Mouse (Mus musculus): Measurements from ENCODE around the gene Srebf1. TPM values are rescaled to one million over a fixed set of nuclear protein-coding genes. Genes with fewer than 3 reads are reported as not detected.

Srebf1 gene
- polyA plus RNA-seq, 1 experiment: 106 TPM

DNA sequence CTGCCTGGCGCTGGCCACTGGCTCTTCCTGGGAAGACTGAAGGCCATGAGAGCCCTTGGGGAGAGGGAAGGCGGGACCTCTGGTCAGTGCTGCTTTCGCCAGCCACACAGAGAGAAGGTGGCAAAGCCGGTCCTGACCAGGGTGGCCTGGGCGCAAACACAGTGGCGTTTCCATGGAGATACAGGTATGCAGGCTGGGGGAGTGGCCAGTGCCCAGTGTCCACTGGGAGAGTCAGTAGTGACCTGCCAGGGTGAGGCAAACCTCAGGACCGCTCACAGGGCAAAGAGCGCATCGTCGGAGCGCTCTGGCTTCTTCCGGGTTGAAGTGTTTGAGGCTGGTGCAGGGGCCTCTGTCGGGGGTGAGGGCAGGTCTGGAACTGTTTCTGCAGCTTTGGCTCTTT lies 7.4 kb upstream of the Srebf1 start:
- no peak overlapping the region for H3K4me3 ChIP-seq (ENCODE audit: extremely low read depth, insufficient read depth, insufficient read length)

GRCm38 (mm10) chr11:60228525-60228924 lies 6.1 kb upstream of the Srebf1 start:
- H3K27me3 ChIP-seq (ENCODE audit: control insufficient read depth, insufficient read depth, low read length): no peaks in the 10 kb centered on the region
- 81% methylated on average over 3 of the region's 3 CpGs for WGBS
- H3K4me3 ChIP-seq (ENCODE audit: extremely low read depth, insufficient read depth, insufficient read length): no peak overlapping the region
- no peak overlapping the region for H3K27ac ChIP-seq (ENCODE audit: insufficient read depth, low read length)
- no peak for TF ChIP-seq POLR2A (IDR thresholded peaks at IDR 0.05; ENCODE audit: low read depth, low read length)
- TF ChIP-seq CTCF (IDR thresholded peaks at IDR 0.05; ENCODE audit: extremely low read depth, insufficient read depth, insufficient read length, insufficient replicate concordance): no peak
- no peak for DNase-seq (ENCODE audit: low read depth in 1 of 2, low spot score in 2 of 2)
- peaks cover 4% of the 10 kb centered on the region; the same call in 1 of the 2 replicates for H3K4me1 ChIP-seq (ENCODE audit: control insufficient read depth, insufficient read depth, insufficient read length)
- no peaks in the 10 kb centered on the region for H3K36me3 ChIP-seq (ENCODE audit: control insufficient read depth, insufficient read depth, low read length)

More for the DNA sequence above, 7.4 kb upstream of the Srebf1 start:
- Histone ChIP-seq H3K36me3 (ENCODE audit: control insufficient read depth, insufficient read depth, low read length) (no peaks in the 10 kb centered on the region), H3K27me3 (ENCODE audit: control insufficient read depth, insufficient read depth, low read length) (no peaks in the 10 kb centered on the region), H3K4me1 (ENCODE audit: control insufficient read depth, insufficient read depth, insufficient read length) (peaks cover 4% of the 10 kb centered on the region; the same call in 1 of the 2 replicates), H3K27ac (ENCODE audit: insufficient read depth, low read length) (no peak overlapping the region)
- 95% methylated on average over 13 of the region's 13 CpGs for WGBS
- no peak for TF ChIP-seq POLR2A (IDR thresholded peaks at IDR 0.05; ENCODE audit: low read depth, low read length)
- TF ChIP-seq CTCF (IDR thresholded peaks at IDR 0.05; ENCODE audit: extremely low read depth, insufficient read depth, insufficient read length, insufficient replicate concordance): no peak
- no peak for DNase-seq (ENCODE audit: low read depth in 1 of 2, low spot score in 2 of 2)

GRCm38 (mm10) chr11:60225874-60226273 lies 3.5 kb upstream of the Srebf1 start:
- Histone ChIP-seq H3K27me3 (ENCODE audit: control insufficient read depth, insufficient read depth, low read length) (no peaks in the 10 kb centered on the region), H3K36me3 (ENCODE audit: control insufficient read depth, insufficient read depth, low read length) (no peaks in the 10 kb centered on the region), H3K4me1 (ENCODE audit: control insufficient read depth, insufficient read depth, insufficient read length) (peaks cover 3% of the 10 kb centered on the region; the same call in 1 of the 2 replicates), H3K4me3 (ENCODE audit: extremely low read depth, insufficient read depth, insufficient read length) (no peak overlapping the region), H3K27ac (ENCODE audit: insufficient read depth, low read length) (no peak overlapping the region)
- 85% methylated on average over 1 of the region's 1 CpGs for WGBS
- DNase-seq (ENCODE audit: low read depth in 1 of 2, low spot score in 2 of 2): no peak
- no peak for TF ChIP-seq POLR2A (IDR thresholded peaks at IDR 0.05; ENCODE audit: low read depth, low read length)
- TF ChIP-seq CTCF (IDR thresholded peaks at IDR 0.05; ENCODE audit: extremely low read depth, insufficient read depth, insufficient read length, insufficient replicate concordance): no peak

DNA sequence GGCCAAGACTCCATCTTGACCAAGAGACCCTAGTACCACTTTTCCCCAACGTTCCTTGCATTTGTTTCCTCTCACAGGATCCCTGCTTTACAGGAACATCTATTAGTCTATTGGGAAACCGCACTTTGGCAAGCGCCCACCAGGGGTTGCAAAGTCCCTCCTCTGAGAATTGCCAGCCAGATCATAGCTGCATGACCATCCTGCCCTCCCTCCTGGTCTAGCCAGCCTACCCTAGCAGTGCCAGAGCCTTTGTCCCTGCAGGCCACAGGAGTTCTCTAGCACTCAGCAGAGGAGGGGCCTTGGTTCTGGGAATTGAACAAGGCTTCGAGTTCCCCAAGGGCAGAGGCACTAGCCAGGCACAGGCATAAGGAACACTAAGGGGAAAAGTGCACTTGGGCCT lies 2.3 kb upstream of the Srebf1 start:
- no peaks in the 10 kb centered on the region for H3K27me3 ChIP-seq (ENCODE audit: control insufficient read depth, insufficient read depth, low read length)
- DNase-seq (ENCODE audit: low read depth in 1 of 2, low spot score in 2 of 2): no peak
- H3K27ac ChIP-seq (ENCODE audit: insufficient read depth, low read length): no peak overlapping the region
- no peaks in the 10 kb centered on the region for H3K36me3 ChIP-seq (ENCODE audit: control insufficient read depth, insufficient read depth, low read length)
- TF ChIP-seq POLR2A (IDR thresholded peaks at IDR 0.05; ENCODE audit: low read depth, low read length) (no peak), CTCF (IDR thresholded peaks at IDR 0.05; ENCODE audit: extremely low read depth, insufficient read depth, insufficient read length, insufficient replicate concordance) (no peak)
- peaks cover 10% of the 10 kb centered on the region; the same call in 1 of the 2 replicates for H3K4me1 ChIP-seq (ENCODE audit: control insufficient read depth, insufficient read depth, insufficient read length)
- no peak overlapping the region for H3K4me3 ChIP-seq (ENCODE audit: extremely low read depth, insufficient read depth, insufficient read length)
- 70% methylated on average over 4 of the region's 4 CpGs for WGBS

DNA sequence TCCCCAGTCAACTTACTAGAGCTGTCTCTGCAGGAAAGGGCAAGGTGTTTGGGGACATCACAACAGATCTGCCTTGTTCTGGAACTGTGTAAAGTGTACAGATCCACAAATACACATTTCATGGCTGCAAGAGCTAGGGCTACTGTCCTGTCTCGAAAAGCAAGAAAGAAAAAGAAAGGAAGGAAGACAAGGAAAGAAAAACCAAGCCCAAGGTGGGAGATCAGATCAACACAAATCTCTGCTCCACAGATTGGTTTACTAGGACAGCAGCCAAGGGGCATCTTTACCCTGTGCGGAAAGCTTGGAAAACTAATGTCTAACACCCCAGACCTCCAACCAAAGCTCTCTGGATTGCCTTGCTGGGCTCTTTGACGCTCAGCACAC lies 304 bp downstream of the Srebf1 start:
- DNase-seq (ENCODE audit: low read depth in 1 of 2, low spot score in 2 of 2): no peak
- Histone ChIP-seq H3K36me3 (ENCODE audit: control insufficient read depth, insufficient read depth, low read length) (no peaks in the 10 kb centered on the region; the same call in 1 of the 2 replicates), H3K27me3 (ENCODE audit: control insufficient read depth, insufficient read depth, low read length) (no peaks in the 10 kb centered on the region), H3K4me3 (ENCODE audit: extremely low read depth, insufficient read depth, insufficient read length) (peak overlapping the region; percentile 74; the same call in 1 of the 2 replicates), H3K4me1 (ENCODE audit: control insufficient read depth, insufficient read depth, insufficient read length) (peaks cover 18% of the 10 kb centered on the region; the same call in 1 of the 2 replicates), H3K27ac (ENCODE audit: insufficient read depth, low read length) (no peak overlapping the region)
- WGBS: 61% methylated on average over 3 of the region's 3 CpGs
- TF ChIP-seq POLR2A (IDR thresholded peaks at IDR 0.05; ENCODE audit: low read depth, low read length): no peak
- TF ChIP-seq CTCF (IDR thresholded peaks at IDR 0.05; ENCODE audit: extremely low read depth, insufficient read depth, insufficient read length, insufficient replicate concordance): no peak

DNA sequence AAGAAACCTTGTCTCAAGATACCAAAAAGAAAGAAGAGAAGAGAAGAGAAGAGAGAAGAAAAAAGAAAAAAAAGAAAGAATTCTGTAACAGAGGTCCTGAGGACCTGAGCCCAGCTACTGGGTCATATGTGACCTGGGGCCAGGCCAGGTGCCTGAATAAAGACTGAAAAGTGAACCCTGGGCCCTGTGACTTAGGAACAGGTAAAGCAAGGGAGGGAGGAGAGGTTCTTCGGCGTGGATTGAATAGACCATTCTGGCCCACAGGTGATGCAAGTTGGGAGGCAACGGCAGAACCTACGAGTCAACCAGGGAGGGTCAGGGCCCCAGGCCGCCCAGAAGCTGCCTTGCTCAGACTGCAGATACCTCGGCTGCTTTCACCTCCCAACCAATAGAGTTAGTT lies 956 bp downstream of the Srebf1 start:
- no peak overlapping the region for H3K27ac ChIP-seq (ENCODE audit: insufficient read depth, low read length)
- no peak for DNase-seq (ENCODE audit: low read depth in 1 of 2, low spot score in 2 of 2)
- peaks cover 18% of the 10 kb centered on the region; the same call in 1 of the 2 replicates for H3K4me1 ChIP-seq (ENCODE audit: control insufficient read depth, insufficient read depth, insufficient read length)
- TF ChIP-seq POLR2A (IDR thresholded peaks at IDR 0.05; ENCODE audit: low read depth, low read length) (no peak), CTCF (IDR thresholded peaks at IDR 0.05; ENCODE audit: extremely low read depth, insufficient read depth, insufficient read length, insufficient replicate concordance) (no peak)
- H3K36me3 ChIP-seq (ENCODE audit: control insufficient read depth, insufficient read depth, low read length): no peaks in the 10 kb centered on the region; the same call in 1 of the 2 replicates
- no peak overlapping the region for H3K4me3 ChIP-seq (ENCODE audit: extremely low read depth, insufficient read depth, insufficient read length)
- H3K27me3 ChIP-seq (ENCODE audit: control insufficient read depth, insufficient read depth, low read length): no peaks in the 10 kb centered on the region
- WGBS: 91% methylated on average over 6 of the region's 6 CpGs

GRCm38 (mm10) chr11:60220291-60220804 lies 2.0 kb downstream of the Srebf1 start:
- H3K4me1 ChIP-seq (ENCODE audit: control insufficient read depth, insufficient read depth, insufficient read length): peaks cover 18% of the 10 kb centered on the region; the same call in 1 of the 2 replicates

More at GRCm38 (mm10) chr11:60220291-60220804, 2.0 kb downstream of the Srebf1 start:
- TF ChIP-seq POLR2A (IDR thresholded peaks at IDR 0.05; ENCODE audit: low read depth, low read length) (peak; percentile 24; the same call in 1 of the 2 replicates), CTCF (IDR thresholded peaks at IDR 0.05; ENCODE audit: extremely low read depth, insufficient read depth, insufficient read length, insufficient replicate concordance) (no peak)
- Histone ChIP-seq H3K27me3 (ENCODE audit: control insufficient read depth, insufficient read depth, low read length) (no peaks in the 10 kb centered on the region), H3K36me3 (ENCODE audit: control insufficient read depth, insufficient read depth, low read length) (no peaks in the 10 kb centered on the region; the same call in 1 of the 2 replicates), H3K4me3 (ENCODE audit: extremely low read depth, insufficient read depth, insufficient read length) (peak overlapping the region; percentile 99), H3K27ac (ENCODE audit: insufficient read depth, low read length) (peak overlapping the region; percentile 92)
- peak; percentile 78 to 87 for DNase-seq (ENCODE audit: low read depth in 1 of 2, low spot score in 2 of 2)
- WGBS: under 1% methylated on average over 46 of the region's 46 CpGs
